Mouse (Mus musculus) lung, embryonic 14.5 days (tissue): ENCODE measurements around the gene Tomm40. TPM values are rescaled to one million over a fixed set of nuclear protein-coding genes. Genes with fewer than 3 reads are reported as not detected.
A peak's percentile ranks its signal among the peaks of the same experiment; 100 is the strongest.

ENCODE experiments used
- ATAC-seq: fragments of 200-750 bp; cut with Nextera tagmentation; 2 replicates; pipeline ENCODE4 v1.8.0; 2017; ENCODE audit warnings: mild to moderate bottlenecking, moderate TSS enrichment, moderate library complexity; ENCODE audit not compliant: insufficient read depth
- DNase-seq: peaks from one replicate; pipeline ENCODE4 v3.0.0-alpha.2; 2015
- H3K27ac ChIP-seq: fragments of 300-500 bp; sonication (generic); 2 replicates; pipeline ENCODE4 v1.5.1; 2014; ENCODE audit warnings: low read depth, mild to moderate bottlenecking, moderate library complexity
- H3K27me3 ChIP-seq: fragments of 300-500 bp; sonication (generic); 2 replicates; pipeline ENCODE4 v1.6.1; 2014; ENCODE audit warnings: low read length, control low read depth; ENCODE audit not compliant: insufficient read depth
- H3K36me3 ChIP-seq: fragments of 300-500 bp; sonication (generic); 2 replicates; pipeline ENCODE4 v1.6.1; 2014; ENCODE audit warnings: control low read depth; ENCODE audit not compliant: insufficient read depth
- H3K4me1 ChIP-seq: fragments of 300-500 bp; sonication (generic); 2 replicates; pipeline ENCODE4 v1.6.1; 2014; ENCODE audit warnings: antibody characterized with exemption, control low read depth; ENCODE audit not compliant: insufficient read depth
- H3K4me2 ChIP-seq: fragments of 300-500 bp; sonication (generic); 2 replicates; pipeline ENCODE4 v1.6.1; 2014; ENCODE audit warnings: mild to moderate bottlenecking
- H3K4me3 ChIP-seq: fragments of 300-500 bp; sonication (generic); 2 replicates; pipeline ENCODE4 v1.5.1; 2014; ENCODE audit warnings: low read depth, low read length
- H3K9ac ChIP-seq: fragments of 300-500 bp; sonication (generic); 2 replicates; pipeline ENCODE4 v1.6.1; 2014
- H3K9me3 ChIP-seq: fragments of 300-500 bp; sonication (generic); 2 replicates; pipeline ENCODE4 v1.6.1; 2016; ENCODE audit warnings: low read depth, low read length, control low read depth
- CTCF ChIP-seq: IDR thresholded peaks from 2 replicates; pipeline ENCODE4 v1.5.1; 2016; ENCODE audit warnings: antibody characterized with exemption, low read depth
- WGBS: fragments of 180-500 bp; shearing (Covaris S2); extraction: QIAGEN DNeasy Blood & Tissue Kit; methylation state at CpG from one replicate; pipeline ENCODE4 v1.1.7; 2014; 5-methylcytosine and 5-hydroxymethylcytosine counted together
- polyA plus RNA-seq: library from polyadenylated mRNA; unstranded; fragments of >200 nt; fragmentation: Nextera tagmentation; extraction: Ambion mirVana; gene quantifications from 2 replicates; pipeline ENCODE4 v1.2.1, GENCODE M21; 2014

The Tomm40 gene
- polyA plus RNA-seq, 1 experiment from 2014 or later, result 168 TPM

DNA sequence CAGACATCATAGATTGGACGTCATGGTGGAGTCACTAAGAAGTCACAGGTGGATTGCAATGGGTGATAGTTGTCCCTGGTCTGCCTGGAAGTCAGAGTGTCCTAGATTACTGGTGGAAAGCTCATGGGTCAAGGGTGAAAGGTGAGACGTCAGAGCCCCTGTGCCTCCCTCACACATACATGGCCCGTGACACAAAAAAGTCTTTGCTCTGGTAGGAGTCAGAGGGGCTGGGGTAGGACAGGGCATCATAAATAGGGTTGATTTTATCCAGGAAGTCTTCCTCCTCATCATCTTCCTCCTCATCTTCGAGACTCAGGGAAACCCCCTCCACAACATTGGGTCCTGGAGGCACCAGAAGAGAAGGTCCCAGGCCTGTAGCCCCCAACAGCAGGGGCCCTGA lies 2.1 kb upstream of the Tomm40 start:
- Histone ChIP-seq H3K9ac (no peak overlapping the region), H3K4me2 (no peak overlapping the region), H3K4me1 (no peaks in the 10 kb centered on the region), H3K27me3 (no peaks in the 10 kb centered on the region), H3K9me3 (peaks cover 8% of the 10 kb centered on the region), H3K36me3 (peaks cover 53% of the 10 kb centered on the region), H3K27ac (no peak overlapping the region), H3K4me3 (no peak overlapping the region)
- no peak for DNase-seq
- no peak for TF ChIP-seq CTCF
- 78% methylated on average over 4 of the region's 4 CpGs for WGBS
- no peak for ATAC-seq

DNA sequence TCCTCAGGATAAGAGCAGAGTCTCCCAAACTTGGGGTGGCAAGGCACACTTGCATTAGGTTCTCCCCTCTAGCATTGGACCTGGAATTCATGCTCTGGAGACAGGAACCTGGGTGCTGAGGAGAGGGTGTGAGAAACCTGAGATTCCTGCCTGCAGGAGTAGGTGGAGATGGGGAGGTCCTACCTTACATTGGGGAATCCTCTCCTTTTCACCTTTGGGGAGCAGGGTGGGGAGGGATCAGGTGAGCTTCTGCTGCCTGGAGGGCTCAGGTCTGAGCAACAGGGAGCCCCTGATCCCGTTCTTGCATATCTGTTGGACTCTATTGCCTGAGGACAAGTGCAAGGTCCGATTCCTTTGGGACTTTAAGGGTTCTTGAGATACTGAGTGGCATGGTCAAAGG lies 1.6 kb upstream of the Tomm40 start:
- peak overlapping the region; percentile 71; the same call in 1 of the 2 replicates for H3K4me2 ChIP-seq
- no peak overlapping the region for H3K27ac ChIP-seq
- H3K4me3 ChIP-seq, result no peak overlapping the region
- DNase-seq (no peak), ATAC-seq (no peak)
- no peak for TF ChIP-seq CTCF
- H3K36me3 ChIP-seq, result peaks cover 59% of the 10 kb centered on the region
- H3K9ac ChIP-seq, result no peak overlapping the region
- 63% methylated on average over 2 of the region's 2 CpGs for WGBS
- H3K4me1 ChIP-seq, result no peaks in the 10 kb centered on the region
- peaks cover 8% of the 10 kb centered on the region for H3K9me3 ChIP-seq
- no peaks in the 10 kb centered on the region for H3K27me3 ChIP-seq

- 5% methylated on average over 18 of the region's 18 CpGs for WGBS
- peak overlapping the region; percentile 24 for H3K9ac ChIP-seq
- ATAC-seq (no peak), DNase-seq (no peak)
- peak overlapping the region; percentile 87 for H3K27ac ChIP-seq
- H3K4me1 ChIP-seq, result no peaks in the 10 kb centered on the region
- H3K27me3 ChIP-seq, result no peaks in the 10 kb centered on the region
- H3K4me3 ChIP-seq, result peak overlapping the region; percentile 33
- peaks cover 2% of the 10 kb centered on the region for H3K9me3 ChIP-seq
- H3K36me3 ChIP-seq, result peaks cover 60% of the 10 kb centered on the region
- peak overlapping the region; percentile 71 for H3K4me2 ChIP-seq
- no peak for TF ChIP-seq CTCF
These were observed 931 bp upstream of the Tomm40 start for GRCm38 (mm10) chr7:19716055-19716682.

DNA sequence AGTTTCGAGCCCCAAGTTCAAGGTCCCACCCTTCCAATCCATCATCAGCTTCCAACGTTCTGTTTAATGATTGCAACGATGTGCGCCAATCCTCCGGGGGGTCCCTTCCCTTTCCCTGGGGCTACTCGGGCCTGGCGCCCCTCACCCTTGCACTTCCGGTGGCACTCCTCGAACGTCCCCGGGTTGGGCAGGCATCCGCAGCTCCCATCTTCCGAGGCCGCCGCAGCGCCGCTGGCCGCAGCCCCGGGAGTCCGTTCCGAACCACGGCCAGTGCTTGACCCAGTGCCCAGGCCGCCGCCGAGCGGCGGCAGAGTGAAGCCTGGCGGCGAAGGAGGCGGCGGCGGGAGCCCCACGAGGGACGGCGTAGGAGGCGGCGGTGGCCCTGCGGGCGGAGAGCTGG lies 402 bp downstream of the Tomm40 start:
- no peak for DNase-seq
- no peak for ATAC-seq
- peak overlapping the region; percentile 98 for H3K4me3 ChIP-seq
- H3K36me3 ChIP-seq, result peaks cover 65% of the 10 kb centered on the region
- peak overlapping the region; percentile 88 for H3K9ac ChIP-seq
- peak overlapping the region; percentile 74 for H3K27ac ChIP-seq
- WGBS, result under 1% methylated on average over 36 of the region's 39 CpGs
- TF ChIP-seq CTCF, result no peak
- H3K4me2 ChIP-seq, result peak overlapping the region; percentile 76
- no peaks in the 10 kb centered on the region for H3K27me3 ChIP-seq
- H3K9me3 ChIP-seq, result no peaks in the 10 kb centered on the region
- H3K4me1 ChIP-seq, result no peaks in the 10 kb centered on the region

DNA sequence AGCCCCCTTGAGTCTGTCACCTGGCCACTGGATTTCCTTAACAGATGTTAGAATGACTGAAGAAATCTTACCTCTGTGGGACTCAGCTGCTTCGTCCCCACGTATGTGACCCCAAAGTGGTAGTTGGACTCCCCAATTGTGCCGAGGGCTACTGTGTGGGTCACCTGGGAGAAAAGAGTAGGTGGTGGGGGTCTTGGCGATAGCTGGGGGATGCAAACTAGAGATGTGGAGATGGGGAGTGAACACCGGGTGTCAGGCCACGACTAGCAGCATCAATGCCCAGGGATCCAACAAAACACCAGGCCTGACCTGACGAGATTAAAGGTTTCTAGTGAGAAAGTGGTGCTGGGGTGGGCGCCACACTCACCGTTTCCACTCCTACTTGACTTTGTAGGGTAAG lies 1.6 kb downstream of the Tomm40 start:
- Histone ChIP-seq H3K36me3 (peaks cover 65% of the 10 kb centered on the region), H3K4me1 (no peaks in the 10 kb centered on the region), H3K27me3 (no peaks in the 10 kb centered on the region), H3K27ac (no peak overlapping the region), H3K9me3 (no peaks in the 10 kb centered on the region), H3K4me2 (peak overlapping the region; percentile 76; the same call in 1 of the 2 replicates), H3K4me3 (no peak overlapping the region; the same call in 1 of the 2 replicates), H3K9ac (no peak overlapping the region)
- no peak for ATAC-seq
- TF ChIP-seq CTCF, result no peak
- no peak for DNase-seq
- WGBS, result 86% methylated on average over 9 of the region's 9 CpGs

DNA sequence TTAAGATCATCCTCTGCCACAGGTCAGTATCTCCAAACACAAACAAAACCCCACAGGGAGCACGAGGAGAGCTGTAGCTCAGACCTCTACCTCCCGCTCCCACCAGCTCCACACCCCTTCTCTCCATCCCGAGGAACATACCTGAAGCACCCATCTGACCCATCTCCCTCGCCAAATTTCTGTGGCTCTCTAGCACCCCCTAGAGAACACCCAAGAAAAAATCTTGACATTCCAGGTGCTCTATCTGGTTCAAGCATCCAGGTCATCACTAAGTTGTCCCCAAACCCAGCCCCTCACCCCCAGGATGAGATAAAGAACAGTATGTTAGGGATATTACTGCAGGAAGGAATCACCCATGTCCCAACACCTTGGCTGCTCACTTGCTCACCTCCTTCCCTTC lies 2.0 kb downstream of the Tomm40 start:
- H3K36me3 ChIP-seq, result peaks cover 66% of the 10 kb centered on the region
- H3K27ac ChIP-seq, result no peak overlapping the region
- 37% methylated on average over 4 of the region's 4 CpGs for WGBS
- TF ChIP-seq CTCF, result peak; percentile 62
- ATAC-seq, result no peak
- H3K27me3 ChIP-seq, result no peaks in the 10 kb centered on the region
- no peaks in the 10 kb centered on the region for H3K4me1 ChIP-seq
- no peak overlapping the region for H3K4me3 ChIP-seq
- no peak overlapping the region for H3K9ac ChIP-seq
- peak; percentile 42 for DNase-seq
- H3K4me2 ChIP-seq, result no peak overlapping the region; the same call in 1 of the 2 replicates
- no peaks in the 10 kb centered on the region for H3K9me3 ChIP-seq

DNA sequence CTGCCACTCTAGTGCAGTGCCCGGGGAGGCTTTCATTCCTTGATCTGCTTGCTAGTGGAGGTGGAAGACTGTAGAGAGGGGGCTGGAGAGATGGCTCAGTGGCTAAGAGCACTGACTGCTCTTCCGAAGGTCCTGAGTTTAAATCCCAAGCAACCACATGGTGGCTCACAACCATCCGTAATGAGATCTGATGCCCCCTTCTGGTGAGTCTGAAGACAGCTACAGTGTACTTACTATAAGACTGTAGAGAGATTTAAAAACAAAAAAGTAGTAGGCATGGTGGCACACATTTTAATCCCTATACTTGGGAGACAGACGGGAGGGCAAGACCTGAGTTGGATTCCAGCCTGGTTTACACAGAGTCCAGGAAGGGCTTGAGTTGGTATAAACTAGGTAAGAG lies 2.8 kb downstream of the Tomm40 start:
- ATAC-seq (no peak), DNase-seq (peak; percentile 63)
- Histone ChIP-seq H3K4me3 (no peak overlapping the region), H3K36me3 (peaks cover 68% of the 10 kb centered on the region), H3K9ac (no peak overlapping the region), H3K9me3 (no peaks in the 10 kb centered on the region), H3K4me2 (no peak overlapping the region), H3K27me3 (no peaks in the 10 kb centered on the region), H3K27ac (no peak overlapping the region), H3K4me1 (no peaks in the 10 kb centered on the region)
- peak; percentile 59 for TF ChIP-seq CTCF
- 68% methylated on average over 4 of the region's 4 CpGs for WGBS
